Mouse (Mus musculus) G1E (cell line): Measurements from ENCODE around the gene Adora1.

Source experiments
- CTCF ChIP-seq: IDR thresholded peaks from 2 replicates; pipeline ENCODE4 v1.5.1; 2012; ENCODE audit warnings: low read depth, low read length, inconsistent platforms, mixed read lengths
- TAL1 ChIP-seq: conservative IDR thresholded peaks from 2 replicates; pipeline ENCODE4 v1.6.1; 2012; ENCODE audit warnings: low read depth, low read length, inconsistent platforms, mixed read lengths

DNA sequence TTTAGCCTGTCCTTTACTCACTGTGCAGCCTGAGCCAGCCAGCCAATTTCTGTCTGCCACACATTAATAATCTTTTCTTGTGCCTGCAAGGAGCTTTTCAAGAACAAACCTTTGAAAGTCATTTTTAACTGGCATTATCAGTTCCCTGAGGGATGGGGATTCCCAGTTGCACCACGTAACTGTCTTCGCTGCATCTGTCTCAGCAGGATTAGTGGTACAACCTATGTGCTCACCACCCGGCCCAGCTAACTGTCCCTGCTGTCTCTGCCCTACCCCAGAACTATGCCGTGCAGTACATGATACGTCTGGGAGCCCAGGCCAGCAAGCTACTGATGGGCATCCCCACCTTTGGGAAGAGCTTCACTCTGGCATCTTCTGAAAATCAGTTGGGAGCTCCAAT is 47.0 kb downstream of the Adora1 start:
- no peak for TF ChIP-seq CTCF
- no peak for TF ChIP-seq TAL1
